Mouse (Mus musculus): Measurements from ENCODE around the gene Frem1.
A peak's percentile ranks its signal among the peaks of the same experiment; 100 is the strongest.

Frem1 gene

DNA sequence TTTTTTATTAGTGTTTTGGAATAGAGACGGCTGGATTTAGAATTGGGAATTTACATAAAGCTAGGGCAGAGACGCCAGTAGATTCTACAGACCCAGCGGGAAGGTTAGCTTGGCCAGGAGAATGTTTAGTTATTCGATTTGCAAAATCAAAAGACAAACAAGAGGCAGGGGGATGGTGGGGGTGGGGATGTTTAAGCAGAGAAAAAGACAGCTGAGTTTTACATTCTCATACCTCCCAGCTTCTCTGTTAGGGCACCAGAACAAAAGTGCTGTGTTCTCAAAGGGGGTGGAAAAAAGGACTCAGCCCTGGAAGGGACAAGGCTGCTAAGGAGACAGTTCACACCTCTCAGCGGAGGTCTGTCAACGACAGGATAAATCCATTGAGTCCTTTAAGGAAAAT is 180.0 kb downstream of the Frem1 start:
- DNase-seq (ENCODE audit: low spot score) = no peak

- no peak for DNase-seq (ENCODE audit: low spot score)
These were observed 181.2 kb downstream of the Frem1 start for GRCm38 (mm10) chr4:82870931-82871330.

DNA sequence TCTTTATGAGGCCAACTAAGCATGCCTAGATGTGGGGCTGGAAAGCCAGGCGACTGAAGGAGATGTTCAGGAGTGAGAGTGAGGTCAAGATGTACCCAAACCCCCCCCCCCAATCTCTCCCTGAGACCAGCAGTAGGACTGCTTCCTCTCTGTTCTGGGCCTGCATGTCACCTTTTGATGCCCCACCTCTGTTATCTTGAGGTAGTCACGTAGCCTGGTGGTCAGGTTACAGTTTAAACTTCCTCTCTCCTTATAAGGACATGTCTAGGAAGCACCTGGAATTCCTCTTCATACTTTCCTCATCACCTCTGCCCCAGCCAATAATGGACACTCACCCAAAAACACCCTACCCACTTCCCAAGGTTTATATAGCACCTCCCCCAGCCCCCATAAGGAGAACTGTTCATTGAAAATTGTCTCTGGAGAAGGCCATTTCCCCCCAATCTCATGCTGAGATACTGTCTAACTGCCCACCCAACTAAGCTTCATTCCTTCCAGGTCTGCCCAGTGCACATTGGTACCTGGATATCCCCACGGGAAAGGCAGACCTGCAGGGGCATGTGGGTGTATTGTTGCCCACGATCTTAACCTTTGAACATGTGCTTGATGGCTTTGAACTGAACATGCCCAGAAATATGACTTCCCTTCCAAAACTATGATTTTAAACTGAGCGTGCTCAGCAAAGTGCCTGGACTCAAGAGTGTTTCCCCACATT is 184.3 kb downstream of the Frem1 start:
- no peak for DNase-seq (ENCODE audit: low spot score)

- DNase-seq (ENCODE audit: low spot score) = no peak
These were observed 185.0 kb downstream of the Frem1 start for GRCm38 (mm10) chr4:82867111-82867510.

DNA sequence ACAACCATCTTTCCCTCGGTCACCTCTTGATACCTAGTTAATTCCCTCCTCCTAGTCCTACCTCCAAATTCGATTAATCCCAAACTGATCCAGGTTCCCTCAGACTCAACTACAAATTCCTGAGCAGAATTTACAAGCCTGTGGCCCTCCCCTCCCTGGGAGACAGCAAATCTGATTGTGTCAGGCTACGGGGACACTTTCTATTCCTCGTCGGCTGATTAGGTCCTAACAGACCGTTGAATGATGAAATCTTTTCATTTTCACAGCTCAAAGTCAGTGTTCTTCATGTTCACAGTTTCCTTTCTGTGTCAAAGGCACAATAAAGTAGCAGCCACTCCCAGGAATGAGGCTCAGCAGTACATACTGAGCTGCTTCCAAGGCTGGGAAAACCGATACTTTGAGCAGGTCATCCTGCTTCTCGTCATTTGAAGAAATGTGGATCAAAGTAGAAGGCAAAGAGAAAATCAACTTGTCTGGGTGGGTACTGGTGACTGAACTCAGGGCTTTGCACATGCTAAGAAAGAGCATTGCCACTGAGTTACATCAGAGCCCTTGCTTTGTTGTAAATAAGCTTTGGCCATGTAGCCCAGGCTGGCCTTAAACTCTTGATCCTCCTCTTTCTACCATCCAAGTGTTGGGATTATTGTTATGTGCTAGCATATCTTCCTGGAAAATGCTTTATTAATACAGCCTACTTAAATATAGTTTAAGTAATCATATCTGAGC is 187.0 kb downstream of the Frem1 start:
- DNase-seq (ENCODE audit: low spot score) = no peak

GRCm38 (mm10) chr4:82863316-82863715 is 188.8 kb downstream of the Frem1 start:
- DNase-seq (ENCODE audit: low spot score) = no peak

- DNase-seq (ENCODE audit: low spot score) = no peak
These were observed 190.7 kb downstream of the Frem1 start for GRCm38 (mm10) chr4:82861451-82861850.

DNA sequence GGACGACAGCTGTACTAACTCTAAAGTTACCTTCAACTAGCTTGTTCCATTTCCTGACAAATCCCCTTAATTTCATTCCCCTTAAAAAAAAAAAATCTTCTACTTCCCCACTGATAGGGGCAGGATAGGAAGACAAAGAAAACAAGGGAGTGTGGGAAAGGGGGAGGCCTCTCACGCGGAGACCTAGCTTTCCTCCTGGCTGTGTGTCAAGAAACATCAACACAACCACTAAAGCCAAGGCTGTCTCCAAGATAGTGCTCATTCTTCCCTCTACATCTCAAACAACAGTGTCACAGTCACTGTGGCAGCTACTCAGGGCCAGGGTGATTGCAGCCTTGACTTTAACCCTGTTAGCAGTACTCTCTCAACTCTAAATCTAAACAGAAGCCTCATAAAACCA is 191.6 kb downstream of the Frem1 start:
- no peak for DNase-seq (ENCODE audit: low spot score)

DNA sequence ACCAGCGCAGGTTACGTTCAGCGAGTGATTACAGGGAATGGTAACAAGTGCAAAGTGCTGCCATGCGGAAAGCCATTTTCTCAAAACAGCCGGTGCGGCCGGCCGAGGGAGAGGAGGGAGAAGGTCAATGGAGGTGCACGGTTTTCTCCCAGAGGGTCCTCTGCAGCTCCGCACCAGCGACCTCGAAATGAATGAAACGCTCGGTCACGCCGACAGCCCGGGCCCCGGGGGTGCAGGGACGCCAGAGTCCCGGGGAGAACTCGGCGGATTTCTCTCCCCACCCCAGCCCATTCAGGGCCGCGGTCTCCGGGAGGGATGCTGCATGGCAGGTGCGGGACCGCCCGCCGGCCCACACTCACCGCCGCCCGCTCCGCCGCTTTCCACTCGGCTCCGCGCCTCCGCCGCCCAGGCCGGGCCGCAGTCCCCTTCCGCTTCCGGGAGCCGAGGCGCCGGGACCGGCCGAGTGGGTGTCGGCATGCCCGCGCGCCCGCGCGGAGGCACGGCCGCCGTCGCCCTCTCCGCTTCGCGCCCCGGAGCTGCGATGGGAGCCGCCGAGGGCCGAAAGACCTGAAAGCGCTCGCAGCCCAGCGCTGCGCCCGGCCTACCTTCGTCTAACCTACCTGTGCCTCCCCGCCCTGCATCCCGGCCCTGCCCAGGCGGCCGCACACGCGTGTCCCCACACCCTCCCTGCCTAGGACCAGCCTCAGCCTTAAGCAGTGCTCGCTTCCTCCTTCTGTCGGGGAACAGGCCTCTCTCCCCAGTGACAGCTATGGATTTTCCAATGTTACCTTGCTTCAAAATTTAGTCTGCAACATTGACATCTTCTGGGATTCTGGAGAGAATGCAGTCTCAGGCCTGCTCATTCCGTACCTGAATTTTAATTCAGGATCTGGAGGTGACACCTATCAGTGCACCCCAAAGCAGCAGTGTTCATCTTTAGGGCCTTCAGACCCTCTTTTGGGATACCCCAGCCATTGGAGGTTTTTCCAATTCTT is 192.7 kb downstream of the Frem1 start, which contains the start of gene Zdhhc21:
TSS of gene Zdhhc21 (minus strand) at position 828 of the 995 bp plus-strand sequence.
- DNase-seq (ENCODE audit: low spot score) = peak; percentile 45

DNA sequence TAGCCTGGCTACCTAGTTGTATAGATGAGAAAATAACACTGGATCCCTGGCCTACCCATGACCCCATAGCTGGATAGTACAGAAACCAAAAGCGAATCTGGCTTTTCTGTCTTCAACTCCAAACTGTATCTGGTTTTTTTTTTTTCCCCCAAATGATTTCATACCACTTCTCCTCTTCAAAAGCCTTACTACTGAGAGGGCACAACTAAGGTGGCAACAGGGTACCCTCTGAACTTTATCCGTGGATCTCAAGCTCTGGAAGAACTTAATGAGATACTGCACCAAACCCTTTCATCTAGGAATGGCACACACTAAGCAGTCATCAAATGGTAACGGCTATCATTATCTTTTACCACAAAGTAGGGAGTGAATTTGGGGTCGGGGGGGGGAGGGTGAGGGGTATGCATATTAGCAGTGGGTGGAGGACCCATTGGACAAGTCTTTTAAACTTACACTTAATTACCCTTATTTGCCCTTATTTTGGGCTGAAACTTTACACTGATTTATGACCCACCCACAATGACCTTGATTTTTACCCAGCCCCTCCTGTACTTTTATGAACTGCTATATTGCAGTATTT is 193.6 kb downstream of the Frem1 start:
- DNase-seq (ENCODE audit: low spot score) = no peak

DNA sequence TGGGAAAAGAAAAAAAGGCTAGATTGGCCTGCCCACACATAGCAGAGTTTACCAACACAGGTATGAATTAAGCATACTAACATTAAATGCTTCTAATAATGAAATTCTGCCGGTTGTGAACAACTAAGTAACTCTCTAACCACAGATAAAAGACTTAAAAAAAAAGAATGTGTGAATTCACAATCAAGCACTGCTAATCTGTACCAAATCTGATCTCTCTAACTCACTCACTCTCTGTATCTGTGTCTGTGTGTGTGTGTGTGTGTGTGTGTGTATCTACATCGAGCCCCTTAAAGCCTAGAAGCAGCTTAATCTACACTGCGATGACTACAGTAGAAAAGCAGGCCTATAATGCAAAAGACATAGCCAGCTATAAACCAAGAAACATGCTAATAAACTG is 195.2 kb downstream of the Frem1 start:
- no peak for DNase-seq (ENCODE audit: low spot score)

GRCm38 (mm10) chr4:82853809-82854208 is 198.3 kb downstream of the Frem1 start:
- no peak for DNase-seq (ENCODE audit: low spot score)

GRCm38 (mm10) chr4:82848552-82849234 is 203.4 kb downstream of the Frem1 start:
- DNase-seq (ENCODE audit: low spot score) = no peak
